Mouse (Mus musculus) liver, embryonic 16.5 days (tissue): Measurements from ENCODE around the gene Anks1. TPM values are rescaled to one million over a fixed set of nuclear protein-coding genes. Genes with fewer than 3 reads are reported as not detected.

Experiments used
- polyA plus RNA-seq: library from polyadenylated mRNA; unstranded; fragments of >200 nt; fragmentation: Nextera tagmentation; extraction: Ambion mirVana; gene quantifications from 2 replicates; pipeline ENCODE4 v1.2.1, GENCODE M21; 2015

Gene Anks1
- polyA plus RNA-seq, 1 experiment from 2014 or later, result 4.4 TPM

Other genes with a start within 250 kb of the Anks1 start
- gene Spdef, start 180.4 kb upstream of the Anks1 start, polyA plus RNA-seq, result 0.12 TPM in 1 of 2 replicates, not detected in the other
- 14.3 and 16.8 TPM in 2 replicates for gene D17Wsu92e, start 88.7 kb upstream of the Anks1 start, polyA plus RNA-seq
- 105 and 114 TPM in 2 replicates for gene Snrpc, start 71.2 kb upstream of the Anks1 start, polyA plus RNA-seq
- 2.4 and 2.5 TPM in 2 replicates for gene Uhrf1bp1, start 52.9 kb upstream of the Anks1 start, polyA plus RNA-seq
- gene Taf11, start 538 bp downstream of the Anks1 start, polyA plus RNA-seq, result 20.6 and 21.3 TPM in 2 replicates
- 0.06 and 0.14 TPM in 2 replicates for gene Tcp11, start 171.3 kb downstream of the Anks1 start, polyA plus RNA-seq
- 0.12 and 0.21 TPM in 2 replicates for gene Scube3, start 232.8 kb downstream of the Anks1 start, polyA plus RNA-seq